Mouse (Mus musculus) hematopoietic stem cell, adult 5-6 weeks (primary cell): ENCODE results near the gene Acnat1. TPM values are rescaled to one million over a fixed set of nuclear protein-coding genes. Genes with fewer than 3 reads are reported as not detected.
"Not testable (repeated sequence)": the region's sequence is repeated elsewhere in the genome, so short reads cannot be mapped to it uniquely, and the experiment has no call there.

ENCODE experiments used
- ATAC-seq, 2 experiments: fragments of 125-278 bp in 1 of 2; replicated peaks in 1 of 2; 2 replicates each; pipeline ENCODE4 v1.8.0; 2016 to 2017; ENCODE audit warnings: inconsistent platforms in 2 of 2, mild to moderate bottlenecking in 2 of 2, moderate number of reproducible peaks in 2 of 2, low read depth in 1 of 2, moderate TSS enrichment in 1 of 2; ENCODE audit not compliant: low FRiP score in 2 of 2, poor library complexity in 2 of 2, severe bottlenecking in 2 of 2, insufficient read depth in 1 of 2, low TSS enrichment in 1 of 2
- total RNA-seq: library from RNA; stranded (forward); fragments of 172-1452, 232-1000 nt; gene quantifications from 2 replicates; pipeline ENCODE4 v1.2.3, GENCODE M21; 2017

Acnat1 gene
- total RNA-seq, 1 experiment from 2014 or later = 0.74 TPM

- peak; percentile 95 to 98 for ATAC-seq
Measured at GRCm38 (mm10) chr4:49478118-49478877, 4.6 kb upstream of the Acnat1 start.

GRCm38 (mm10) chr4:49474583-49474982 lies 871 bp upstream of the Acnat1 start:
- ATAC-seq = no peak

GRCm38 (mm10) chr4:49469435-49470151 lies 4.1 kb downstream of the Acnat1 start:
- no peak for ATAC-seq

- no peak for ATAC-seq
Measured at GRCm38 (mm10) chr4:49467360-49467759, 6.4 kb downstream of the Acnat1 start.

GRCm38 (mm10) chr4:49456171-49456570 lies 17.5 kb downstream of the Acnat1 start:
- ATAC-seq = no peak

- ATAC-seq = no peak
Measured at GRCm38 (mm10) chr4:49451848-49452551, 21.7 kb downstream of the Acnat1 start.

- not testable (repeated sequence) for ATAC-seq
Measured at GRCm38 (mm10) chr4:49451133-49451847, 22.4 kb downstream of the Acnat1 start.

- ATAC-seq = not testable (repeated sequence)
Measured at GRCm38 (mm10) chr4:49436968-49437367, 36.7 kb downstream of the Acnat1 start.

- ATAC-seq = not testable (repeated sequence)
Measured at GRCm38 (mm10) chr4:49410151-49410550, 63.6 kb downstream of the Acnat1 start.

GRCm38 (mm10) chr4:49407957-49408356 lies 65.8 kb downstream of the Acnat1 start, which contains the start of gene Acnat2:
Gene Acnat2, minus strand, starts transcription at chr4:49408151.
- not testable (repeated sequence) for ATAC-seq

Other genes with a start within 250 kb of the Acnat1 start
- not detected in 2 replicates for gene Acnat2, start 65.8 kb downstream of the Acnat1 start, total RNA-seq
- gene Baat, start 32.6 kb upstream of the Acnat1 start, total RNA-seq = not detected in 2 replicates
- 31.4 and 38.3 TPM in 2 replicates for gene Mrpl50, start 47.2 kb upstream of the Acnat1 start, total RNA-seq
- 7.8 and 10.4 TPM in 2 replicates for gene Zfp189, start 47.3 kb upstream of the Acnat1 start, total RNA-seq
- gene Aldob, start 75.6 kb upstream of the Acnat1 start, total RNA-seq = not detected in 2 replicates
- 1.6 and 1.9 TPM in 2 replicates for gene Tmem246, start 124.0 kb upstream of the Acnat1 start, total RNA-seq
- gene Rnf20, start 158.1 kb upstream of the Acnat1 start, total RNA-seq = 164 and 171 TPM in 2 replicates
- not detected in 2 replicates for gene Ppp3r2, start 208.1 kb upstream of the Acnat1 start, total RNA-seq